Mouse (Mus musculus) heart, embryonic 15.5 days (tissue): ENCODE measurements at regions not wholly inside any gene's neighbourhood (a gene's known extent, or its start where the extent isn't known, plus 50 kb on each side); places are given as distances from the start of the nearest gene placed in this dataset.
A peak's percentile ranks its signal among the peaks of the same experiment; 100 is the strongest.

ENCODE experiments used
- ATAC-seq: fragments of 200-750 bp; cut with Nextera tagmentation; replicated peaks from 2 replicates; pipeline ENCODE4 v1.8.0; 2017; ENCODE audit warnings: low read depth, moderate TSS enrichment; ENCODE audit not compliant: insufficient number of reproducible peaks, insufficient read depth, low FRiP score
- H3K27ac ChIP-seq: fragments of 300-500 bp; sonication (generic); 2 replicates; pipeline ENCODE4 v1.5.1; 2015; ENCODE audit warnings: mild to moderate bottlenecking, inconsistent platforms
- H3K27me3 ChIP-seq: fragments of 300-500 bp; sonication (generic); 2 replicates; pipeline ENCODE4 v1.6.1; 2015; ENCODE audit warnings: inconsistent platforms
- H3K36me3 ChIP-seq: fragments of 300-500 bp; sonication (generic); 2 replicates; pipeline ENCODE4 v1.6.1; 2015; ENCODE audit warnings: mild to moderate bottlenecking, inconsistent platforms
- H3K4me1 ChIP-seq: fragments of 300-500 bp; sonication (generic); replicated peaks from 2 replicates; pipeline ENCODE4 v1.6.1; 2015; ENCODE audit warnings: inconsistent platforms
- H3K4me2 ChIP-seq: fragments of 300-500 bp; sonication (generic); 2 replicates; pipeline ENCODE4 v1.6.1; 2015; ENCODE audit warnings: inconsistent platforms, mild to moderate bottlenecking, moderate library complexity
- H3K4me3 ChIP-seq: fragments of 300-500 bp; sonication (generic); 2 replicates; pipeline ENCODE4 v1.5.1; 2015; ENCODE audit warnings: mild to moderate bottlenecking, inconsistent platforms
- H3K9ac ChIP-seq: fragments of 300-500 bp; sonication (generic); 2 replicates; pipeline ENCODE4 v1.6.1; 2015; ENCODE audit warnings: mild to moderate bottlenecking, inconsistent platforms
- H3K9me3 ChIP-seq: fragments of 300-500 bp; sonication (generic); replicated peaks from 2 replicates; pipeline ENCODE4 v1.6.1; 2016; ENCODE audit warnings: inconsistent platforms
- WGBS: fragments of 180-500 bp; shearing (Covaris S2); methylation state at CpG from one replicate; pipeline ENCODE4 v1.1.7; 2015; ENCODE audit warnings: mixed read lengths; 5-methylcytosine and 5-hydroxymethylcytosine counted together

DNA sequence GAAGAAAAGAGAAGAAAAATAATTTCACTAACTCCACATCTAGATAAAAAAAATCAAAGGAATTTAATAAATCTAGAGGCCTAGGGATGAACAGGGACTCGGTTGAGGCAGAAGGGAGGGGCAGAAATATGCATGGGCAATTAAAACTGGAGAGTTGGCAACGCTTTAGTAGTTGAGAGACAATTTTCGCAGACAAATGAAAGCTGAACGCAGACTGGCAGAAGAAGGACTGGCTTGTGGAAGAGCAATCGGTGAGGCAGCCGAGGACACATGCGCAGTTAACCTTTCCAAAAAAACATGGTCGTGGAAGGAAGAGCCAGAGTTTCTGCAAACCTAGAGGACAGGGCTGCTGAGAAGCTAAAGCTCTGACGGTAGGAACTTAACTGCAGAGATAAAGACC lies 82.1 kb upstream of the Cav2 start:
- no peak for ATAC-seq
- no peak overlapping the region for H3K4me3 ChIP-seq
- no peaks in the 10 kb centered on the region for H3K27me3 ChIP-seq
- no peaks in the 10 kb centered on the region for H3K36me3 ChIP-seq
- peak overlapping the region; percentile 68 for H3K27ac ChIP-seq
- 59% methylated on average over 9 of the region's 9 CpGs for WGBS
- H3K9me3 ChIP-seq: no peaks in the 10 kb centered on the region
- H3K9ac ChIP-seq: no peak overlapping the region
- no peak overlapping the region for H3K4me2 ChIP-seq
- H3K4me1 ChIP-seq: peaks cover 2% of the 10 kb centered on the region; the same call in 1 of the 2 replicates

DNA sequence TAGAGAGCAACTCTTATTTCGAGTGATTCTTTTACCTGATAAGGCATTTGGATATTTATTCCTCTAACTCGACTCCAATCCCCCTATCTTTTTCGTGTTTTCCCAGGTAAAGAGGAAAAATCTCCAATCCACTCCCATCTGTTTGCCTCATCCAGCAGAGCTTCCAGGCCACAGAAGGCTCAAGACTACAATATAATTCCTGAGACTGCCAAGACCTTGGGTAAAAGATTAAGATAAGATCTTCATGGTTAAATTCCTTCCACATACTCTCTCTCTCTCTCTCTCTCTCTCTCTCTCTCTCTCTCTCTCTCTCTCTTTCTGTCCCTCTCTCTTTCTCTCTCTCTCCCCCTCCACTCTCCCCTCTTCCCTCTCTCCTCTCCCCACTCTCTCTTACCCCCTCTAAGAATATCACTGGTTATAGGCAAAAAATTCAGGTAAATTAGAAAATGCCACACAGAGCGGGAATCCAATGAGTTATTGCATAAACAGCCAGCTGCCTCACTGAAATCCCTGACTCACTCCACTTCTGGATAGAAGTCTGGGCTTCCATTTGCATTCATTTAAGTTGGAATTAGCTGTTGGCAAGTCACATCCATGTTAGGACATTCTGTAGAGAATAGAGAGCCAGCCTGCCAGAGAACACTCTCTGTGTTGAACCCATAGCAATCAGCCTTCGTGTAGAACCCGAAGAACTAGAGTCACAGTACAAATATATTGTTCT lies 78.9 kb upstream of the Cav2 start:
- no peak overlapping the region for H3K27ac ChIP-seq
- no peaks in the 10 kb centered on the region for H3K9me3 ChIP-seq
- H3K4me1 ChIP-seq: peaks cover 2% of the 10 kb centered on the region; the same call in 1 of the 2 replicates
- no peaks in the 10 kb centered on the region for H3K36me3 ChIP-seq
- no peaks in the 10 kb centered on the region for H3K27me3 ChIP-seq
- no peak overlapping the region for H3K4me2 ChIP-seq
- H3K4me3 ChIP-seq: no peak overlapping the region
- 69% methylated on average over 6 of the region's 6 CpGs for WGBS
- ATAC-seq: no peak
- no peak overlapping the region for H3K9ac ChIP-seq

DNA sequence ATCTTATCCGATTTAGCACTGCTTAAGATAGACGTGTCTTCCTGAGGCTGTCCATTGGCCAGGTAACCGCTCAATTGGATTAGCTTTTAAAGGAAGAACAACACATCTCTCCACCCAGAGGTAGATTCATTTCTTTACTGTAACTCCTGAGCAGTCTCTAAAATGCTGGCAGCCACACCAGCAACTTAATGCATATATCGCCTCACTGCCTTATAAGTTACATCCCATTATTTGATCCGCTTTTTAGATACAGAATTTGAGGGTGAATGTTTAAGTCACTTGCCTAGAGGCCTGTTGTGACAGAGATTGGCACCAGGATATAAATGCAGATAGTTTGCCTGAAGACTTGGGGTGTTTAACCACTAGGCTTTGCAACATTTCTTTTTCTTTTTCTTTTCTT lies 77.7 kb upstream of the Cav2 start:
- H3K4me1 ChIP-seq: no peaks in the 10 kb centered on the region; the same call in 1 of the 2 replicates
- no peaks in the 10 kb centered on the region for H3K9me3 ChIP-seq
- H3K27ac ChIP-seq: no peak overlapping the region
- ATAC-seq: no peak
- no peak overlapping the region for H3K9ac ChIP-seq
- WGBS: 90% methylated on average over 5 of the region's 5 CpGs
- H3K36me3 ChIP-seq: no peaks in the 10 kb centered on the region
- H3K27me3 ChIP-seq: no peaks in the 10 kb centered on the region
- H3K4me3 ChIP-seq: no peak overlapping the region
- no peak overlapping the region for H3K4me2 ChIP-seq

DNA sequence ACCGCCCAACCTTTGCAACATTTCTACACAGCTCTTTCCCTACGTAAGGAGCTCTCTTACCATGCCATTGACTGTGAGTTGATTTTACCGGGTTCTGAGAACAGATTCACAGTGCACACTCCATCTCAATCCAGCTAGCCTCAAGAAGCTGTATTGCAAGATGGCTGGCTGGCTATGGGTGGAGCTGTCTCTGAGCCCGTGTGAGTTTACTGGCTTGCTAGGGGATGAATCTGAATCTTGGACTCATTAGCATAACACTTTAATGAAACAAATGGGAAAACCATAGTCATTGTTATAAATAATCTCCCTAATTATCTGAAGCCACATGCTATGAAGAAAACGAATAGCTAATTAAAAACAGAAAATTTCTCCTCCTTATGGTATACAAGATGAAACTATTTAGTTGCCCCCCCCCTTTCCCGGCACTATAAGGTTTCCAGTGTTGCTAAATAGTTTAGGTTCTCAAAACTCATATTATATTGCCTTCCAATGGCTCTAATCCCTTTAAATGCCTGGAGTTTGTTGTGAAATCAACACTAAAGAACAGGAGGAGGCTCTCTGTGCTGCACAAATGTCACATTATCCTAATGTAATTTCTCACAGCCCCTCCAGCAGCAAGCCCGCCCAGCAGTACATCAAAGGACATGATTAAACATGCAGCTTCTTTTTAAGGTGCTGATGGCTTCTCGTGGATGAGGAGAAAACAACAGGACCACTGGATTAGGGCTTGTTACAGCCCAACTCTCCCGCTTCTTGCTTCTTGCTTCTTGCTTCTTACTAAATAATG lies 76.9 kb upstream of the Cav2 start:
- no peak for ATAC-seq

DNA sequence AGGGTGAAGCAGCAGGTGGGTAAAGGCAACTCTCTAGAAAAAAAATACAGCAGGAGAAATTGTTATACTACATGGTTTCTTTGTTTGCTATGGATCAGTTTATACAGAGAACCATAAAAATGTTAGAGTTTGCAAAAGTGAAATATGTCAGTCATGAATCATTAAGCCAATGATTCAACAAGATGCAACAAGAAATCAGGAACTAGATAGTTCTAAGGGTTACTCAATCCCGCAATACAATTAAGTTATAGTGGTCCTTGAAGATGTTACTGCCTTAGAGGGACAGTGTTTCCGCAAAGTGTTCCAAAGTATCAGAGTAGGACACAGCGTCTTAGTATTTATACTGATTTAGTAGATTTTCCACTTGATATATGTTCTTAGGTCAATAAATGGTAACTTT lies 74.1 kb upstream of the Cav2 start:
- 93% methylated on average over 3 of the region's 3 CpGs for WGBS
- no peak overlapping the region for H3K4me2 ChIP-seq
- no peak for ATAC-seq
- no peak overlapping the region for H3K4me3 ChIP-seq
- no peaks in the 10 kb centered on the region for H3K36me3 ChIP-seq
- no peaks in the 10 kb centered on the region for H3K4me1 ChIP-seq
- no peak overlapping the region for H3K9ac ChIP-seq
- H3K27ac ChIP-seq: no peak overlapping the region
- H3K27me3 ChIP-seq: no peaks in the 10 kb centered on the region
- H3K9me3 ChIP-seq: no peaks in the 10 kb centered on the region

More for the DNA sequence above, 76.9 kb upstream of the Cav2 start:
- Histone ChIP-seq H3K9ac (no peak overlapping the region), H3K27me3 (no peaks in the 10 kb centered on the region), H3K36me3 (no peaks in the 10 kb centered on the region), H3K4me3 (no peak overlapping the region), H3K9me3 (no peaks in the 10 kb centered on the region), H3K4me2 (no peak overlapping the region), H3K27ac (no peak overlapping the region), H3K4me1 (no peaks in the 10 kb centered on the region)
- 80% methylated on average over 9 of the region's 9 CpGs for WGBS

DNA sequence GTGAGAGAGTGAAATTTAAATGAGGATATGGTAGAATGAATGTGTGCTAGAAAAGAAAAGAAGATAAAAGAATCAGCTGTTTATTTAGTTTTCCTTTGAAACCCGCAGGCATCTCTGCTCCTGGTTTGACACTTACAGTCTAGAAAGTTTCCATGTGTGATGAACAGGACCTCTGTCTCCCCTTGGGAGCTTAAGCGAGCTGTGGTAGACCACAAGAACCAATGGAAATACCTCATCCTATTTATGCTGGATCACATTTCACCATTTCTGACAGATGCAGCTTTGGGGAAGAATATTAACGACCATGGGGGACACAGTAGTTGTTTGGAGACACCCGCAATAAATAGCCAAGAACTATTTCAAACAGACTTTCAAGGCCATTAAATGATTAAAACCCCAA lies 71.2 kb upstream of the Cav2 start:
- no peaks in the 10 kb centered on the region for H3K9me3 ChIP-seq
- no peak overlapping the region for H3K27ac ChIP-seq
- ATAC-seq: no peak
- no peak overlapping the region for H3K4me2 ChIP-seq
- no peaks in the 10 kb centered on the region for H3K36me3 ChIP-seq
- H3K4me3 ChIP-seq: no peak overlapping the region
- no peaks in the 10 kb centered on the region for H3K4me1 ChIP-seq
- H3K27me3 ChIP-seq: no peaks in the 10 kb centered on the region; the same call in 1 of the 2 replicates
- H3K9ac ChIP-seq: no peak overlapping the region
- 51% methylated on average over 4 of the region's 4 CpGs for WGBS

DNA sequence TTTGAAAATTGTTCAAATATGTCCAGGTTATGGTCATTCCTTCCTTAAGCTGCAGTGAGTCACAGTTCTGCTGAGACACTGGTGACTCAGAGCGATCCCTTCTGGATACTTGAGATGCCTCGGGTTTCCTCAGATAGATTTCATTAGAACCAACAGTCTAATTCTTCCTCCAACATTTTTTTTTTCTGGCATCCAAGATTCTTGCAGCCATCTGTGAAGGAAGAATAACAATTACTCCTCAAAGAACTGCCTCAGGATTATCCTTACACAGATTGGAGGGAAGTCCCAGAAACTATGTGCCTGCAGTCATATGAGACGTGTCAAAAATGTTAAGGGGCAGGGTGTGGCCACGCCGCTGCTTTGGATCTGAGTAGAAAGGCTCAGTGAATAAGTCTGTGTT lies 69.6 kb upstream of the Cav2 start:
- Histone ChIP-seq H3K27ac (no peak overlapping the region), H3K36me3 (no peaks in the 10 kb centered on the region), H3K4me2 (no peak overlapping the region), H3K9me3 (no peaks in the 10 kb centered on the region), H3K4me1 (no peaks in the 10 kb centered on the region), H3K4me3 (no peak overlapping the region), H3K27me3 (no peaks in the 10 kb centered on the region; the same call in 1 of the 2 replicates), H3K9ac (no peak overlapping the region)
- 48% methylated on average over 5 of the region's 5 CpGs for WGBS
- no peak for ATAC-seq

DNA sequence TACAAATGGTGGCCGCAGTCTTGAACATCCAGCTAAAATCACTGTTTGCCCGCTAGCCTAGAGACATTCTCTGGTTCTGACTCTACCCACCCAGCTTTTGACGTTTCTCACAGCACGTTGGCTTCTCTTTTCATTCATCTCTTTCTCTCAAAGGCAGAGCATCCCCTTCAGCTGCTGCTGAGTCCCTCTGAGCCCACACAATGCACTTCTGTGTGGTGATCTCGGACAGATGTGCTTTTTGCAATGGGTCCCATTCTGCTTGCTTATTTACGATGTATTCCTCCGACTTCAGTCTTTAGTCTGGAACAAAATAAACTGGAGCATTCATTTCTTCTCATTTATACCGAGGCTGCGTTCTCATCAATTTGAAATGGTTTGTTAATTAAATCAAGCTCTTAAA lies 66.2 kb upstream of the Cav2 start:
- H3K9me3 ChIP-seq: no peaks in the 10 kb centered on the region
- WGBS: 78% methylated on average over 9 of the region's 9 CpGs
- no peaks in the 10 kb centered on the region for H3K4me1 ChIP-seq
- ATAC-seq: no peak
- H3K4me3 ChIP-seq: no peak overlapping the region
- no peaks in the 10 kb centered on the region; the same call in 1 of the 2 replicates for H3K27me3 ChIP-seq
- no peak overlapping the region for H3K27ac ChIP-seq
- H3K9ac ChIP-seq: no peak overlapping the region
- no peaks in the 10 kb centered on the region for H3K36me3 ChIP-seq
- no peak overlapping the region for H3K4me2 ChIP-seq

DNA sequence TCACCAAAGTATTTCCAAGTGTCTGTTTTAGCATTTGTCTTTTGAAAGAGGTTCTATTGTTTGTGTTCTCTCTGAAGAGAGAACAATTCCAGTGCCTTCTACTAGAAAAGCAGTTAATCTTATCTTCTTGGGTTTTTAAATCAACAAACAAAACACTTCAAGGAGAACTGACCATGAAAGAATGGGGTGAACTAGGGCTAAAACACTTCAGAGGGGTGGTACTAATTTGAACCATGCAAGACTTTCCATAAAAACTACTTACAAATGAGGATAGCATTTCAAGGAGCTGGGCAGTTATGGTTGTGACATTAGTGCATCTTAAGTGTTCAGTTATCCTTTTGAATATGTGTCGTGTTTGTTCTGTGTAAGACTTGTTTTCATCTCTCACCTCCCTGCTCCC lies 64.5 kb upstream of the Cav2 start:
- H3K27ac ChIP-seq: no peak overlapping the region
- H3K27me3 ChIP-seq: no peaks in the 10 kb centered on the region; the same call in 1 of the 2 replicates
- H3K4me3 ChIP-seq: no peak overlapping the region
- H3K4me2 ChIP-seq: no peak overlapping the region
- no peaks in the 10 kb centered on the region for H3K36me3 ChIP-seq
- no peaks in the 10 kb centered on the region for H3K4me1 ChIP-seq
- no peak overlapping the region for H3K9ac ChIP-seq
- WGBS: 57% methylated on average over 1 of the region's 1 CpGs
- H3K9me3 ChIP-seq: no peaks in the 10 kb centered on the region
- no peak for ATAC-seq

DNA sequence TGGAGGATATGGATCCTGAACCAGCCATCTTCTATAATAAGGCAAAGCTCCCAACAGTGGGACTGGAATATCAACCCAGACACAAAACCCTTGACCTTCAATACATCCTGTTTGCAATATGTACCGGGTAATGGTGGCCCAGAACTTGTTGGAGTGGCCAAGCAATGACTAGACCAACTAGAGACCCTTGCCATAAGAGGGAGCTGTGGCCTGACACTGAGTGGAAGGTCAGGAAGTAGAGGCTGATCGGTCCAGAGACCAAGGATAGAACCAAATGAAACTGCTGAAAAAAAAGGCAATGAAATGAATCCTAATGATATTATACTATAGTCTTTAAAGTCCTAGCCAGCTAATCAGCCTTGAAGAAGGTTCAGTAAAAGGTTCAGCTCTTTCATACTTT lies 57.2 kb upstream of the Cav2 start:
- Histone ChIP-seq H3K4me2 (no peak overlapping the region), H3K4me3 (no peak overlapping the region), H3K36me3 (no peaks in the 10 kb centered on the region), H3K4me1 (no peaks in the 10 kb centered on the region), H3K27me3 (no peaks in the 10 kb centered on the region), H3K27ac (no peak overlapping the region), H3K9ac (no peak overlapping the region), H3K9me3 (no peaks in the 10 kb centered on the region)
- ATAC-seq: no peak
- 62% methylated on average over 2 of the region's 2 CpGs for WGBS

DNA sequence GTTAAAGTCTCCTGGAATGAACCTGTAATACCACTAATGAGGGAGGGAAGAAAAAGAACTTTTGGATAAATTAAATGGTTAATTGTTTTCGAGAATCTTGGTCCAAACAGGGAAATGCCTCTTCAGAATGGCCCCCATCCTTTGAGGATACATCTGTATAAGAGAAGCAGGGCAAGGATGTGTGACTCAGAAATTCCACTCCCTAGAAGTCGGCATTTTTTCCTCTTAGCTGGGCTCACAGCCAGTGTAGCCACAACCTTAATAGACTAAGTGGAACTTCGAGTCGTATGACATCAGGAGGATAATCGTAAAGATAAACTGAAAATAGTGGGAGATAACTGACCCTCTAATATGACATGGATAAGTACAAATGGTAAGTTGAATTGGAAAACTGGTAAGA lies 56.1 kb upstream of the Cav2 start:
- no peak; the same call in 1 of the 2 replicates for ATAC-seq
- no peaks in the 10 kb centered on the region for H3K36me3 ChIP-seq
- no peaks in the 10 kb centered on the region for H3K4me1 ChIP-seq
- no peak overlapping the region for H3K9ac ChIP-seq
- 36% methylated on average over 5 of the region's 5 CpGs for WGBS
- no peak overlapping the region for H3K4me2 ChIP-seq
- H3K27ac ChIP-seq: peak overlapping the region; percentile 2; the same call in 1 of the 2 replicates
- no peak overlapping the region for H3K4me3 ChIP-seq
- no peaks in the 10 kb centered on the region for H3K27me3 ChIP-seq
- no peaks in the 10 kb centered on the region for H3K9me3 ChIP-seq

DNA sequence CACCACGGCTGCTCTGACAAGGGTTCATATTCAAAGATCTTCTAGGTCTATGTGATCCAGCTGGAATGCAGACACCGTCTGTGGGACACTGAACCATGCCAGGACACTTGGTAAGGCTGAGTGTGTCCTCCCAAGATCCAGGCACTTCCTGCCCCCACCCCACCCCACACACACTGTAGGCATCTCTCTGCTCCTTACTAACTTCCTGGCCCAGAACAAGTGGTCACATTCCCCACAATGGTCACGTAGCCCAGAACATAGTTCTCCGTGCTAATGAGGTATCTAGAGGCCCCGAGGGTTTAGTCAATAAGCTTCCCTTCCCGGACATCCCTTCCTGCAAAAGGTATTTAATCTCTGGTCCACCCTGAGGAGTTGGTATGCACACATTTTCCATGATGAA lies 54.5 kb upstream of the Cav2 start:
- Histone ChIP-seq H3K36me3 (no peaks in the 10 kb centered on the region), H3K9ac (no peak overlapping the region), H3K4me2 (no peak overlapping the region), H3K27ac (no peak overlapping the region), H3K4me3 (no peak overlapping the region), H3K27me3 (no peaks in the 10 kb centered on the region), H3K4me1 (no peaks in the 10 kb centered on the region), H3K9me3 (no peaks in the 10 kb centered on the region)
- no peak for ATAC-seq
- WGBS: 73% methylated on average over 6 of the region's 6 CpGs
